Mouse (Mus musculus) MEL (cell line): ENCODE data around the gene Tppp3. TPM values are rescaled to one million over a fixed set of nuclear protein-coding genes. Genes with fewer than 3 reads are reported as not detected.

Source experiments
- DNase-seq: peaks from one replicate; pipeline ENCODE4 v3.0.0; 2011; ENCODE audit warnings: low read depth, low spot score
- H3K27ac ChIP-seq: 2 replicates; pipeline ENCODE4 v1.5.1; 2012; ENCODE audit warnings: low read depth, mild to moderate bottlenecking, control low read depth, low read length, moderate library complexity; ENCODE audit not compliant: control insufficient read depth
- H3K27me3 ChIP-seq, 2 experiments: fragments of 150-350 bp in 1 of 2; sonication (generic) in 1 of 2; 2 replicates each; pipeline ENCODE4 v1.6.1; 2012; ENCODE audit warnings: low read length in 2 of 2, mild to moderate bottlenecking in 2 of 2, improper control_type of control experiment in 1 of 2, moderate library complexity in 1 of 2; ENCODE audit not compliant: insufficient read depth in 2 of 2, control insufficient read depth in 1 of 2
- H3K36me3 ChIP-seq, 2 experiments: 2 replicates each; pipeline ENCODE4 v1.6.1; 2012 to 2014; ENCODE audit warnings: low read length in 2 of 2, improper control_type of control experiment in 1 of 2, inconsistent platforms in 1 of 2, mild to moderate bottlenecking in 1 of 2; ENCODE audit not compliant: insufficient read depth in 2 of 2, control insufficient read depth in 1 of 2
- H3K4me1 ChIP-seq, 2 experiments: fragments of 150-350 bp in 1 of 2; sonication (generic) in 1 of 2; 2 replicates each; pipeline ENCODE4 v1.6.1; 2012; ENCODE audit warnings: low read length in 2 of 2, improper control_type of control experiment in 1 of 2, mild to moderate bottlenecking in 1 of 2; ENCODE audit not compliant: insufficient read depth in 2 of 2, control insufficient read depth in 1 of 2
- H3K4me3 ChIP-seq, 2 experiments: fragments of 150-350 bp in 1 of 2; sonication (generic) in 1 of 2; 2 replicates each; pipeline ENCODE4 v1.5.1; 2012; ENCODE audit warnings: low read depth in 2 of 2, low read length in 2 of 2, mild to moderate bottlenecking in 2 of 2, moderate library complexity in 2 of 2, control low read depth in 1 of 2, improper control_type of control experiment in 1 of 2; ENCODE audit not compliant: control insufficient read depth in 1 of 2, insufficient read depth in 1 of 2
- H3K79me2 ChIP-seq: 2 replicates; pipeline ENCODE4 v1.6.1; 2012; ENCODE audit warnings: mild to moderate bottlenecking, low read length, moderate library complexity; ENCODE audit not compliant: control insufficient read depth, poor library complexity, insufficient read depth
- H3K9ac ChIP-seq: 2 replicates; pipeline ENCODE4 v1.6.1; 2012; ENCODE audit warnings: low read depth, mild to moderate bottlenecking, control low read depth, low read length, moderate library complexity; ENCODE audit not compliant: control insufficient read depth, poor library complexity, severe bottlenecking
- H3K9me3 ChIP-seq: fragments of 150-350 bp; sonication (generic); replicated peaks from 2 replicates; pipeline ENCODE4 v1.6.1; 2012; ENCODE audit warnings: mild to moderate bottlenecking, low read length, improper control_type of control experiment, moderate library complexity; ENCODE audit not compliant: insufficient read depth
- ELF1 ChIP-seq: IDR thresholded peaks from 2 replicates; pipeline ENCODE4 v1.6.1; 2014; ENCODE audit warnings: low read depth, mild to moderate bottlenecking, inconsistent platforms, low read length, improper control_type of control experiment, moderate library complexity
- EP300 ChIP-seq, 2 experiments: IDR thresholded peaks; 2 replicates each; pipeline ENCODE4 v1.6.1; 2011; ENCODE audit warnings: improper control_type of control experiment in 2 of 2, low read length in 2 of 2, low read depth in 1 of 2, mild to moderate bottlenecking in 1 of 2
- ETS1 ChIP-seq: IDR thresholded peaks from 2 replicates; pipeline ENCODE4 v1.6.1; 2012; ENCODE audit warnings: low read depth, mild to moderate bottlenecking, inconsistent platforms, low read length, improper control_type of control experiment, moderate library complexity
- JUND ChIP-seq: IDR thresholded peaks from 2 replicates; pipeline ENCODE4 v1.6.1; 2011; ENCODE audit warnings: low read depth, mild to moderate bottlenecking, improper control_type of control experiment, low read length
- MAFK ChIP-seq: IDR thresholded peaks from 2 replicates; pipeline ENCODE4 v1.6.1; 2011; ENCODE audit warnings: low read depth, mild to moderate bottlenecking, low read length, improper control_type of control experiment, borderline replicate concordance
- MXI1 ChIP-seq: IDR thresholded peaks from 2 replicates; pipeline ENCODE4 v1.6.1; 2011; ENCODE audit warnings: mild to moderate bottlenecking, low read depth, low read length, improper control_type of control experiment
- NRF1 ChIP-seq: IDR thresholded peaks from 2 replicates; pipeline ENCODE4 v1.6.1; 2014; ENCODE audit warnings: low read depth, mild to moderate bottlenecking, inconsistent platforms, low read length, improper control_type of control experiment, moderate library complexity; ENCODE audit not compliant: poor library complexity, insufficient read depth, severe bottlenecking
- SIN3A ChIP-seq: IDR thresholded peaks from 2 replicates; pipeline ENCODE4 v1.6.1; 2012; ENCODE audit warnings: low read length, improper control_type of control experiment, inconsistent platforms
- TCF12 ChIP-seq: IDR thresholded peaks from 2 replicates; pipeline ENCODE4 v1.6.1; 2014; ENCODE audit warnings: low read depth, mild to moderate bottlenecking, inconsistent platforms, low read length, improper control_type of control experiment, moderate library complexity
- USF1 ChIP-seq: IDR thresholded peaks from 2 replicates; pipeline ENCODE4 v1.6.1; 2014; ENCODE audit warnings: low read depth, mild to moderate bottlenecking, inconsistent platforms, low read length, improper control_type of control experiment, moderate library complexity
- USF2 ChIP-seq, 2 experiments: IDR thresholded peaks; 2 replicates each; pipeline ENCODE4 v1.6.1; 2011 to 2012; ENCODE audit warnings: improper control_type of control experiment in 2 of 2, low read length in 2 of 2, borderline replicate concordance in 1 of 2, inconsistent platforms in 1 of 2, low read depth in 1 of 2, mild to moderate bottlenecking in 1 of 2; ENCODE audit not compliant: insufficient read depth in 1 of 2
- ZC3H11A ChIP-seq: IDR thresholded peaks from 2 replicates; pipeline ENCODE4 v1.6.1; 2012; ENCODE audit warnings: low read depth, mild to moderate bottlenecking, inconsistent platforms, low read length, improper control_type of control experiment
- ZKSCAN1 ChIP-seq: IDR thresholded peaks from 2 replicates; pipeline ENCODE4 v1.6.1; 2012; ENCODE audit warnings: low read depth, mild to moderate bottlenecking, inconsistent platforms, low read length, improper control_type of control experiment, moderate library complexity
- ZNF384 ChIP-seq: IDR thresholded peaks from 2 replicates; pipeline ENCODE4 v1.6.1; 2012; ENCODE audit warnings: low read depth, mild to moderate bottlenecking, inconsistent platforms, low read length, improper control_type of control experiment
- polyA plus RNA-seq, 2 experiments: library from polyadenylated mRNA; stranded (reverse) in 1 of 2; unstranded in 1 of 2; fragments of >175 nt in 1 of 2; fragments of >200 nt in 1 of 2; gene quantifications; 2 replicates each; pipeline versions ENCODE4 v1.2.1 to v1.2.4; 2012; ENCODE audit warnings: low replicate concordance in 2 of 2, low read depth in 1 of 2; ENCODE audit not compliant: insufficient read length in 2 of 2, insufficient read depth in 1 of 2, missing spikeins in 1 of 2
- total RNA-seq: library from RNA; depleted of rRNA; stranded (reverse); fragments of 300-350 nt; gene quantifications from 2 replicates; pipeline ENCODE4 v1.2.3, GENCODE M21; 2012

The Tppp3 gene
- total and polyA plus RNA-seq, 3 experiments = 0.81 to 1.7 TPM; not detected in 1

GRCm38 (mm10) chr8:105474680-105475079, 3.4 kb upstream of the Tppp3 start:
- Histone ChIP-seq H3K36me3 (no peaks in the 10 kb centered on the region), H3K9ac (no peak overlapping the region), H3K9me3 (no peaks in the 10 kb centered on the region), H3K4me3 (no peak overlapping the region), H3K27me3 (no peaks in the 10 kb centered on the region), H3K4me1 (peaks cover 0 to 2% of the 10 kb centered on the region in 2 experiments; a peak in 1 of 4 replicates), H3K79me2 (no peaks in the 10 kb centered on the region), H3K27ac (no peak overlapping the region)
- TF ChIP-seq ZNF384 (no peak), USF2 (IDR thresholded peaks at IDR 0.05; ENCODE audit: borderline replicate concordance in 1 of 2, insufficient read depth in 1 of 2, low read depth in 1 of 2, low read length in 2 of 2) (no peak), JUND (no peak), NRF1 (no peak), ZC3H11A (no peak), MXI1 (no peak)
- DNase-seq = no peak

- H3K4me1 ChIP-seq = peaks cover 0 to 3% of the 10 kb centered on the region in 2 experiments; a peak in 1 of 4 replicates
- no peaks in the 10 kb centered on the region for H3K79me2 ChIP-seq
- TF ChIP-seq TCF12 (no peak), EP300 (IDR thresholded peaks at IDR 0.05; ENCODE audit: low read depth in 1 of 2, low read length in 2 of 2) (no peak), USF1 (no peak), NRF1 (no peak), MAFK (no peak), ZKSCAN1 (no peak), JUND (no peak), ETS1 (no peak)
- H3K27ac ChIP-seq = no peak overlapping the region
- H3K9ac ChIP-seq = no peak overlapping the region
- H3K27me3 ChIP-seq = no peaks in the 10 kb centered on the region
- H3K9me3 ChIP-seq = no peaks in the 10 kb centered on the region
- DNase-seq = no peak
- H3K4me3 ChIP-seq = no peak overlapping the region
- no peaks in the 10 kb centered on the region for H3K36me3 ChIP-seq
Observed at GRCm38 (mm10) chr8:105473816-105474606, 2.7 kb upstream of the Tppp3 start.

GRCm38 (mm10) chr8:105472983-105473382, 1.7 kb upstream of the Tppp3 start:
- no peaks in the 10 kb centered on the region for H3K27me3 ChIP-seq
- no peak overlapping the region for H3K27ac ChIP-seq
- no peak overlapping the region for H3K9ac ChIP-seq
- no peaks in the 10 kb centered on the region for H3K9me3 ChIP-seq
- H3K36me3 ChIP-seq = no peaks in the 10 kb centered on the region
- no peak for DNase-seq
- H3K4me3 ChIP-seq = no peak overlapping the region
- TF ChIP-seq SIN3A (no peak), MXI1 (no peak), ELF1 (no peak)
- H3K4me1 ChIP-seq = peaks cover 0 to 3% of the 10 kb centered on the region in 2 experiments; a peak in 1 of 4 replicates
- H3K79me2 ChIP-seq = no peaks in the 10 kb centered on the region
